Mouse (Mus musculus) C2C12 (cell line): ENCODE measurements around the gene Hipk4. TPM values are rescaled to one million over a fixed set of nuclear protein-coding genes. Genes with fewer than 3 reads are reported as not detected.
"Not testable (repeated sequence)": the region's sequence is repeated elsewhere in the genome, so short reads cannot be mapped to it uniquely, and the experiment has no call there.

Source experiments
- H3K27me3 ChIP-seq: one replicate; pipeline ENCODE4 v1.6.1; 2011; ENCODE audit not compliant: control insufficient read depth, insufficient read depth, insufficient read length
- H3K36me3 ChIP-seq: one replicate; pipeline ENCODE4 v1.6.1; 2011; ENCODE audit not compliant: control insufficient read depth, insufficient read depth
- H3K4me3 ChIP-seq: one replicate; pipeline ENCODE4 v1.5.1; 2011; ENCODE audit warnings: mild to moderate bottlenecking, control low read depth; ENCODE audit not compliant: poor library complexity, insufficient read depth, severe bottlenecking
- H3K79me2 ChIP-seq: one replicate; pipeline ENCODE4 v1.6.1; 2011; ENCODE audit not compliant: control insufficient read depth, insufficient read depth
- H3K79me3 ChIP-seq: one replicate; pipeline ENCODE4 v1.6.1; 2011; ENCODE audit warnings: low read depth, control low read depth
- H3ac ChIP-seq: one replicate; pipeline ENCODE3; 2011; ENCODE audit warnings: low read depth; ENCODE audit not compliant: control insufficient read depth, insufficient read length
- CEBPB ChIP-seq: IDR thresholded peaks from one replicate; pipeline ENCODE4 v1.6.1; 2011; ENCODE audit warnings: low read depth, mild to moderate bottlenecking, control low read depth, moderate library complexity
- CTCF ChIP-seq: IDR thresholded peaks from one replicate; pipeline ENCODE4 v1.5.1; 2011; ENCODE audit not compliant: control insufficient read depth, insufficient read depth, insufficient read length
- FOSL1 ChIP-seq: IDR thresholded peaks from one replicate; pipeline ENCODE4 v1.8.0; 2011; ENCODE audit warnings: mild to moderate bottlenecking, low read length; ENCODE audit not compliant: poor library complexity, insufficient read depth, severe bottlenecking
- MAX ChIP-seq: IDR thresholded peaks from one replicate; pipeline ENCODE4 v1.6.1; 2011; ENCODE audit warnings: mild to moderate bottlenecking, control low read depth
- MYOD1 ChIP-seq: IDR thresholded peaks from one replicate; pipeline ENCODE4 v1.6.1; 2011; ENCODE audit warnings: low read depth; ENCODE audit not compliant: control insufficient read depth, insufficient read length
- MYOG ChIP-seq: IDR thresholded peaks from one replicate; pipeline ENCODE4 v1.6.1; 2011; ENCODE audit not compliant: control insufficient read depth, insufficient read length; ENCODE audit errors: extremely low read depth
- USF1 ChIP-seq: IDR thresholded peaks from one replicate; pipeline ENCODE4 v1.6.1; 2011; ENCODE audit warnings: low read depth, mild to moderate bottlenecking, control low read depth, moderate library complexity
- polyA plus RNA-seq: library from polyadenylated mRNA; unstranded; fragments of >200 nt; fragmentation: generic; extraction: Trizol; gene quantifications from one replicate; pipeline ENCODE4 v1.2.1, GENCODE M21; 2012; ENCODE audit warnings: missing spikeins

Gene Hipk4
- polyA plus RNA-seq, 1 experiment: 0.70 TPM

GRCm38 (mm10) chr7:27491856-27492255 lies 31.2 kb upstream of the Hipk4 start:
- Histone ChIP-seq H3K4me3 (no peak overlapping the region), H3K79me2 (peaks cover 34% of the 10 kb centered on the region), H3K79me3 (peaks cover 23% of the 10 kb centered on the region), H3K36me3 (peaks cover 23% of the 10 kb centered on the region), H3K27me3 (no peaks in the 10 kb centered on the region), H3ac (no peak overlapping the region)
- no peak for TF ChIP-seq MYOD1
- TF ChIP-seq MAX: no peak
- no peak for TF ChIP-seq MYOG
- no peak for TF ChIP-seq CEBPB
- no peak for TF ChIP-seq FOSL1
- no peak for TF ChIP-seq USF1

- Histone ChIP-seq H3K79me3 (peaks cover 17% of the 10 kb centered on the region), H3K79me2 (peaks cover 27% of the 10 kb centered on the region), H3K27me3 (no peaks in the 10 kb centered on the region), H3K36me3 (peaks cover 23% of the 10 kb centered on the region), H3K4me3 (no peak overlapping the region), H3ac (no peak overlapping the region)
- TF ChIP-seq CEBPB: no peak
- TF ChIP-seq MYOD1: no peak
- no peak for TF ChIP-seq USF1
- TF ChIP-seq FOSL1: no peak
- no peak for TF ChIP-seq MYOG
- TF ChIP-seq MAX: no peak
- TF ChIP-seq CTCF: no peak
Observed at GRCm38 (mm10) chr7:27493022-27493421, 30.0 kb upstream of the Hipk4 start.

- H3K36me3 ChIP-seq: peaks cover 19% of the 10 kb centered on the region
- H3K79me2 ChIP-seq: peaks cover 23% of the 10 kb centered on the region
- H3K27me3 ChIP-seq: no peaks in the 10 kb centered on the region
- H3ac ChIP-seq: no peak overlapping the region
- H3K4me3 ChIP-seq: no peak overlapping the region
- no peak for TF ChIP-seq MYOD1
- no peak for TF ChIP-seq FOSL1
- H3K79me3 ChIP-seq: peaks cover 14% of the 10 kb centered on the region
Observed at GRCm38 (mm10) chr7:27493450-27493849, 29.6 kb upstream of the Hipk4 start.

GRCm38 (mm10) chr7:27494659-27495367 lies 28.3 kb upstream of the Hipk4 start:
- not testable (repeated sequence) for H3K79me3 ChIP-seq, H3K36me3 ChIP-seq, H3K27me3 ChIP-seq, H3K4me3 ChIP-seq, H3K79me2 ChIP-seq, H3ac ChIP-seq

GRCm38 (mm10) chr7:27499036-27499435 lies 24.0 kb upstream of the Hipk4 start, which contains the start of gene Prx:
TSS of gene Prx (plus strand) at chr7:27499324.
- no peak within 1 kb of the TSS for H3ac ChIP-seq
- no peaks in the 10 kb centered on the region for H3K79me2 ChIP-seq
- no peak for TF ChIP-seq FOSL1
- no peak for TF ChIP-seq MYOD1
- no peak for TF ChIP-seq USF1
- TF ChIP-seq CTCF: no peak
- TF ChIP-seq MAX: no peak
- no peak for TF ChIP-seq MYOG
- TF ChIP-seq CEBPB: no peak
- H3K79me3 ChIP-seq: no peaks in the 10 kb centered on the region
- H3K36me3 ChIP-seq: no peaks in the 10 kb centered on the region
- no peaks in the 10 kb centered on the region for H3K27me3 ChIP-seq
- H3K4me3 ChIP-seq: no peak within 1 kb of the TSS

GRCm38 (mm10) chr7:27501620-27502019 lies 21.4 kb upstream of the Hipk4 start:
- Histone ChIP-seq H3K79me2 (no peaks in the 10 kb centered on the region), H3ac (no peak overlapping the region), H3K79me3 (no peaks in the 10 kb centered on the region), H3K36me3 (no peaks in the 10 kb centered on the region), H3K27me3 (no peaks in the 10 kb centered on the region), H3K4me3 (no peak overlapping the region)
- TF ChIP-seq MAX: no peak
- no peak for TF ChIP-seq MYOD1
- no peak for TF ChIP-seq MYOG
- TF ChIP-seq CEBPB: no peak
- no peak for TF ChIP-seq USF1
- TF ChIP-seq FOSL1: no peak
- TF ChIP-seq CTCF: no peak
